ENCODE assay signal across 19 mouse cellular contexts in the genomic region with DNA sequence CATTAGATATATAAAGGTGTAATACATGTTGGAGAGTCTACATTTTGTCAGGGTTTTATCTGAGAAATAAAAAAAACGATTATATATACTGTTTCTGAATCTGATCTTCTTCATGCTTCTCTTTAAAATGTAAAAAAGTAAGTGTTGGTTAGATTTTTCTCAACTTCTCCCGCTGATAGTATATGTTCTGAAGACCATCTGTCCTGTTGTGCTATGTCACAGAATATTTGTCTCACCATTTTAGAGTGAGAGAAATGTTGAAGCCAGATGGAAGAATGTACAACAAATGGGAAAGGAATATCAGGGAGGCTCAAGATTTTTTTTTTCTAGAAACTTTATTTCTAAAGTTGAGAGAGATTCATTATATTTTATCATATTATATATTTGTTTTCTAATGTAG.
"Had no signal": no experiment of that assay in that cellular context is flagged by ENCODE, and none has a peak within 500 bp of the region (broad histone marks: within the 10 kb centered on the region; RNA-seq: fewer than 3 reads in every experiment).

No protein-coding gene starts in this region.

- H3K36me3 ChIP-seq: midbrain, embryonic 10.5 days; midbrain, embryonic 12.5 days; neural tube, embryonic 13.5 days; neural tube, embryonic 15.5 days; stomach, embryonic 15.5 days had no signal

- ATAC-seq: midbrain, embryonic 16.5 days had no signal

- H3K9ac ChIP-seq: lung, embryonic 14.5 days; midbrain, embryonic 12.5 days; neural tube, embryonic 13.5 days; neural tube, embryonic 15.5 days; stomach, embryonic 15.5 days had no signal

- H3K4me2 ChIP-seq: lung, embryonic 14.5 days; midbrain, embryonic 12.5 days; neural tube, embryonic 13.5 days; neural tube, embryonic 15.5 days; stomach, embryonic 15.5 days had no signal

- H3K9me3 ChIP-seq: midbrain, embryonic 10.5 days; midbrain, embryonic 12.5 days; neural tube, embryonic 13.5 days; neural tube, embryonic 15.5 days; stomach, embryonic 15.5 days had no signal

- H3K4me1 ChIP-seq: midbrain, embryonic 10.5 days; midbrain, embryonic 12.5 days; neural tube, embryonic 13.5 days; neural tube, embryonic 15.5 days; stomach, embryonic 15.5 days had no signal

- H3K27ac ChIP-seq: midbrain, embryonic 10.5 days; midbrain, embryonic 12.5 days; neural tube, embryonic 13.5 days; neural tube, embryonic 15.5 days; stomach, embryonic 15.5 days; stomach, postnatal 0 days had no signal

- H3K27me3 ChIP-seq: midbrain, embryonic 12.5 days; neural tube, embryonic 13.5 days; neural tube, embryonic 15.5 days; stomach, embryonic 15.5 days had no signal

- DNase-seq: lung, adult 18-20 months; lung, embryonic 14.5 days; lung, postnatal 10 days; lung, postnatal 4 days; midbrain, embryonic 14.5 days; retina, postnatal 1 day; right cerebral cortex, adult 18-20 months; right cerebral cortex, postnatal 25 days; thymus, adult 18-20 months; thymus, postnatal 14 days; thymus, postnatal 36 days had no signal

- H3K4me3 ChIP-seq: midbrain, embryonic 10.5 days; midbrain, embryonic 12.5 days; myocyte; neural tube, embryonic 13.5 days; neural tube, embryonic 15.5 days; stomach, embryonic 15.5 days had no signal
